Mouse (Mus musculus) heart, embryonic 13.5 days (tissue): Measurements from ENCODE around the gene Gm10337. TPM values are rescaled to one million over a fixed set of nuclear protein-coding genes. Genes with fewer than 3 reads are reported as not detected.

Experiments used
- ATAC-seq: fragments of 200-750 bp; cut with Nextera tagmentation; 2 replicates; pipeline ENCODE4 v1.8.0; 2017; ENCODE audit warnings: moderate TSS enrichment; ENCODE audit not compliant: insufficient number of reproducible peaks, low FRiP score, low TSS enrichment; ENCODE audit errors: extremely low read depth
- H3K27ac ChIP-seq: fragments of 300-500 bp; sonication (generic); replicated peaks from 2 replicates; pipeline ENCODE4 v1.5.1; 2015; ENCODE audit warnings: moderate library complexity, mild to moderate bottlenecking, inconsistent platforms
- H3K27me3 ChIP-seq: fragments of 300-500 bp; sonication (generic); replicated peaks from 2 replicates; pipeline ENCODE4 v1.6.1; 2015; ENCODE audit warnings: mild to moderate bottlenecking, inconsistent platforms
- H3K36me3 ChIP-seq: fragments of 300-500 bp; sonication (generic); 2 replicates; pipeline ENCODE4 v1.6.1; 2015; ENCODE audit warnings: mild to moderate bottlenecking, inconsistent platforms
- H3K4me1 ChIP-seq: fragments of 300-500 bp; sonication (generic); 2 replicates; pipeline ENCODE4 v1.6.1; 2015; ENCODE audit warnings: inconsistent platforms
- H3K4me2 ChIP-seq: fragments of 300-500 bp; sonication (generic); 2 replicates; pipeline ENCODE4 v1.6.1; 2015; ENCODE audit warnings: inconsistent platforms, mild to moderate bottlenecking, moderate library complexity
- H3K4me3 ChIP-seq: fragments of 300-500 bp; sonication (generic); 2 replicates; pipeline ENCODE4 v1.5.1; 2015; ENCODE audit warnings: moderate library complexity, mild to moderate bottlenecking, inconsistent platforms
- H3K9ac ChIP-seq: fragments of 300-500 bp; sonication (generic); 2 replicates; pipeline ENCODE4 v1.6.1; 2015; ENCODE audit warnings: inconsistent platforms, mild to moderate bottlenecking, moderate library complexity
- H3K9me3 ChIP-seq: fragments of 300-500 bp; sonication (generic); 2 replicates; pipeline ENCODE4 v1.6.1; 2016; ENCODE audit warnings: inconsistent platforms
- WGBS: fragments of 180-500 bp; shearing (Covaris S2); methylation state at CpG from one replicate; pipeline ENCODE4 v1.1.7; 2015; ENCODE audit warnings: mixed read lengths; 5-methylcytosine and 5-hydroxymethylcytosine counted together
- polyA plus RNA-seq: library from polyadenylated mRNA; unstranded; fragments of >200 nt; fragmentation: Nextera tagmentation; extraction: Ambion mirVana; gene quantifications from 2 replicates; pipeline ENCODE4 v1.2.1, GENCODE M21; 2015

Gm10337 gene
- polyA plus RNA-seq, 1 experiment from 2014 or later, result 4.2 TPM

GRCm38 (mm10) chr15:102510110-102510509, 6.6 kb downstream of the Gm10337 start:
- Histone ChIP-seq H3K9ac (peak overlapping the region; percentile 82), H3K4me1 (peaks cover 47% of the 10 kb centered on the region), H3K36me3 (peaks cover 9% of the 10 kb centered on the region), H3K27ac (peak overlapping the region; percentile 79), H3K4me3 (peak overlapping the region; percentile 62), H3K27me3 (no peaks in the 10 kb centered on the region), H3K4me2 (peak overlapping the region; percentile 79), H3K9me3 (no peaks in the 10 kb centered on the region)
- ATAC-seq, result no peak
- 5% methylated on average over 9 of the region's 9 CpGs for WGBS

DNA sequence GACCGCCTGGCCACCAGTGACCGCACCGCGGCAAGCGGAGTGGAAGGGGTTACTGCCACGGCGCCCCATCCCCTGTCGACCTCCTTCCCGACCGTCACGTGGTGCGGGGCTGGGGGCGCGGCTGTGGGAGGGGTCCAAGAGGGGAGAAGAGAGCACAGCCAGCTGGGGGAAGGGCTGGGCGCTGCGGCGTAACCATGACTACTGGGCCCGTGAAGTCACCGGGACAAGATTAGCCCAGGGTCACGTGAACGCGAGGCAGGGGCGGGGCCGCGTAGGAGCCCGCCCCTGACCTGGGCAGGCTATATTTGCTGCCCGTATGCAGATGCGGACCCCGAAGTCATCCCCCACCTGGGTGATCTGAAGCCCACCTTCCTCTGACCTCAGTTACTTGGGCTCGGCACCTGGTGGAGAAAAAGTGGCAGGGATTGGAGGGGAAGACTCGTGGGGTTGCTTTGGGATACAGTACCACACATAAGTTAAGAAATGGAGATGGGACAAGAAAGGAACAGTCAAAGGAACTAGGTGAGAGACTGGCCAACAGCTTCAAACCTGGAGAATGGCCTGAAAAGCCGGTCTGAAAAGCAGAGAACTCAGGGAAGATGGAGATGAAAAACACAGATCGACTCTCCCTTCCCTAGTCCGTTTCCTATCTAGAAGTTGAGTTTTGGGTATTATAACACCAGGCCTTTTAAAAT, 7.2 kb downstream of the Gm10337 start:
- peak overlapping the region; percentile 82 for H3K9ac ChIP-seq
- H3K27ac ChIP-seq, result peak overlapping the region; percentile 79
- ATAC-seq, result peak; percentile 95
- H3K4me1 ChIP-seq, result peaks cover 47% of the 10 kb centered on the region
- H3K36me3 ChIP-seq, result peaks cover 6% of the 10 kb centered on the region; the same call in 1 of the 2 replicates
- 3% methylated on average over 34 of the region's 34 CpGs for WGBS
- H3K9me3 ChIP-seq, result no peaks in the 10 kb centered on the region
- peak overlapping the region; percentile 79 for H3K4me2 ChIP-seq
- no peaks in the 10 kb centered on the region for H3K27me3 ChIP-seq
- peak overlapping the region; percentile 62 for H3K4me3 ChIP-seq

GRCm38 (mm10) chr15:102511285-102511833, 7.8 kb downstream of the Gm10337 start:
- H3K27ac ChIP-seq, result peak overlapping the region; percentile 79
- peak overlapping the region; percentile 79 for H3K4me2 ChIP-seq
- peak overlapping the region; percentile 82 for H3K9ac ChIP-seq
- peak overlapping the region; percentile 62 for H3K4me3 ChIP-seq
- 17% methylated on average over 6 of the region's 6 CpGs for WGBS
- no peak for ATAC-seq
- no peaks in the 10 kb centered on the region for H3K27me3 ChIP-seq
- H3K9me3 ChIP-seq, result no peaks in the 10 kb centered on the region
- peaks cover 6% of the 10 kb centered on the region; the same call in 1 of the 2 replicates for H3K36me3 ChIP-seq
- H3K4me1 ChIP-seq, result peaks cover 47% of the 10 kb centered on the region

DNA sequence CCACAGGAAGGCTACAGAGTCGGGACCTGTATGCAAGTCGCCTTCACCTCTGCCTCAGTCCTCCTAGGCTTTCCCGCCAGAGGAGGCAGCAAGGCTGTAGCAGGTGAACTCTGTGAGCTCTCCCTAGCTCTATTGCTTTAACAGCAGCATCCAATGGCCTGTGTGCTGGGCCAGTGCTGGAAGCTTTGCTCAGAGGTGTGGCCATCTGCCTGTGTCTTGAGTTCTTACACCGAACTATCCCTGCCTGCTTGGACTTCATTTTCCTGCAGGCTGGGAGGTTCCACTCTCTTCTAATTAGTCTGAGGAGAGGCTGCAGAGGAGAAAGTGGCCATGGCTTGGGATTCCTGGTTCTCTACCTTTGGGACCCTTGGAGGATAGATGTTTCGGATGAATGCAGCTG, 8.5 kb downstream of the Gm10337 start:
- 41% methylated on average over 5 of the region's 5 CpGs for WGBS
- no peak overlapping the region for H3K27ac ChIP-seq
- H3K9me3 ChIP-seq, result no peaks in the 10 kb centered on the region
- no peak for ATAC-seq
- no peak overlapping the region for H3K4me3 ChIP-seq
- H3K4me2 ChIP-seq, result 0 out of 2 replicates have a peak overlapping the region, but pooled peaks have one; percentile 79
- H3K27me3 ChIP-seq, result no peaks in the 10 kb centered on the region
- H3K9ac ChIP-seq, result peak overlapping the region; percentile 82
- peaks cover 6% of the 10 kb centered on the region; the same call in 1 of the 2 replicates for H3K36me3 ChIP-seq
- peaks cover 48% of the 10 kb centered on the region for H3K4me1 ChIP-seq

GRCm38 (mm10) chr15:102512471-102512870, 8.9 kb downstream of the Gm10337 start:
- Histone ChIP-seq H3K4me1 (peaks cover 48% of the 10 kb centered on the region), H3K9me3 (no peaks in the 10 kb centered on the region), H3K4me3 (no peak overlapping the region), H3K36me3 (peaks cover 3% of the 10 kb centered on the region; the same call in 1 of the 2 replicates), H3K27me3 (no peaks in the 10 kb centered on the region), H3K9ac (no peak overlapping the region; the same call in 1 of the 2 replicates), H3K27ac (no peak overlapping the region), H3K4me2 (no peak overlapping the region)
- no peak for ATAC-seq

DNA sequence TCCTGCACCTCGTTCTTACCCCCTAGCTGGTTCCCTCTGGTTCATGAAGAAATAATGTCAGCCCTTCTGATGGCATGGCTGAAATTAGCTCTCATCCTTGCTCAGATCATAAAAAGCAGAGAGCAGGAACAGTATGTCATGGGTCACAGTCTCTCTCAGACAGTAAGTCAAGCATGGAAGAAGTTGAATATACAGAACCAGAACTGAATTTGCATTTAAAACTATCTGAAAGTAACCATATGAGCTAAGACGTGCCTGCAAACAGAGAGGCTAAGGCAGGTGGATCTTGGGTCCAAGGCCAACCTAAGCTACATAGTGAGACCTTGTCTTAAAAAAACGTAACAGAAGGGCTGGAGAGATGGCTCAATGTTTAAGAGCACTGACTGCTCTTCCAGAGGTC, 9.5 kb downstream of the Gm10337 start:
- 76% methylated on average over 3 of the region's 3 CpGs for WGBS
- Histone ChIP-seq H3K4me2 (no peak overlapping the region), H3K27ac (no peak overlapping the region), H3K36me3 (no peaks in the 10 kb centered on the region), H3K4me1 (peaks cover 48% of the 10 kb centered on the region), H3K4me3 (no peak overlapping the region), H3K9ac (peak overlapping the region; percentile 28; the same call in 1 of the 2 replicates), H3K27me3 (no peaks in the 10 kb centered on the region), H3K9me3 (no peaks in the 10 kb centered on the region)
- ATAC-seq, result no peak

DNA sequence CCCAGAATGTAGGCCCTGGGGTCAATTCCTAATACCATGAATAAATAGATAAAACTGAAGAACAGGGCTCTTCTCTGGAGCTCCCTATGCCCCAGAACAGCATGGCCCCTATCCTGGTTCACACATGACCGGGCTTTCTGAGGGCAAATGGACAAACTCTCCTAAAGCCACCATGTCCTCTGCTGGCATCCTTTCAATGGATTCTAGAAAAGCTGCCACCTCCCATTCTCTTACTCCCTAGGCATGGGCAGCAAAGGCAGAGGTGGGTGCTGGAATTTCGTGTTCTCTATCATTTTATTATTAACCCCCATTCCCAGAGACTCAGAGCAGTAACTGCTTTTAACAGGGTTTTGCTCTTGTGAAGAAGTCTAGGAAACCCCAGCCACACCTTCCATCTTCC, 11.7 kb downstream of the Gm10337 start:
- no peak overlapping the region; the same call in 1 of the 2 replicates for H3K9ac ChIP-seq
- 84% methylated on average over 2 of the region's 2 CpGs for WGBS
- H3K4me2 ChIP-seq, result peak overlapping the region; percentile 93; the same call in 1 of the 2 replicates
- H3K9me3 ChIP-seq, result no peaks in the 10 kb centered on the region
- no peaks in the 10 kb centered on the region for H3K27me3 ChIP-seq
- peaks cover 48% of the 10 kb centered on the region for H3K4me1 ChIP-seq
- H3K36me3 ChIP-seq, result no peaks in the 10 kb centered on the region
- no peak overlapping the region for H3K4me3 ChIP-seq
- ATAC-seq, result no peak
- H3K27ac ChIP-seq, result no peak overlapping the region

- H3K4me3 ChIP-seq, result peak overlapping the region; percentile 79
- peak overlapping the region; percentile 91; the same call in 1 of the 2 replicates for H3K27ac ChIP-seq
- peak overlapping the region; percentile 93 for H3K4me2 ChIP-seq
- ATAC-seq, result no peak
- H3K9ac ChIP-seq, result peak overlapping the region; percentile 80
- H3K9me3 ChIP-seq, result no peaks in the 10 kb centered on the region
- 50% methylated on average over 4 of the region's 4 CpGs for WGBS
- H3K36me3 ChIP-seq, result peaks cover 4% of the 10 kb centered on the region; the same call in 1 of the 2 replicates
- peaks cover 53% of the 10 kb centered on the region for H3K4me1 ChIP-seq
- H3K27me3 ChIP-seq, result no peaks in the 10 kb centered on the region
Observed at GRCm38 (mm10) chr15:102515791-102516190, 12.3 kb downstream of the Gm10337 start.

GRCm38 (mm10) chr15:102516293-102516692, 12.8 kb downstream of the Gm10337 start:
- no peaks in the 10 kb centered on the region for H3K9me3 ChIP-seq
- no peaks in the 10 kb centered on the region for H3K27me3 ChIP-seq
- H3K4me1 ChIP-seq, result peaks cover 51% of the 10 kb centered on the region
- H3K4me2 ChIP-seq, result peak overlapping the region; percentile 93
- H3K9ac ChIP-seq, result peak overlapping the region; percentile 80
- ATAC-seq, result no peak
- peak overlapping the region; percentile 79 for H3K4me3 ChIP-seq
- H3K27ac ChIP-seq, result peak overlapping the region; percentile 91
- WGBS, result 1% methylated on average over 12 of the region's 12 CpGs
- peaks cover 9% of the 10 kb centered on the region for H3K36me3 ChIP-seq

GRCm38 (mm10) chr15:102516728-102517404, 13.3 kb downstream of the Gm10337 start, which contains the start of gene Map3k12:
Gene Map3k12, minus strand, starts transcription at chr15:102517064.
- Histone ChIP-seq H3K9ac (peak within 1 kb of the TSS; percentile 80), H3K27ac (peak within 1 kb of the TSS; percentile 97), H3K27me3 (no peaks in the 10 kb centered on the region), H3K4me3 (peak within 1 kb of the TSS; percentile 79), H3K36me3 (peaks cover 14% of the 10 kb centered on the region), H3K4me2 (peak within 1 kb of the TSS; percentile 93), H3K4me1 (peaks cover 46% of the 10 kb centered on the region), H3K9me3 (no peaks in the 10 kb centered on the region)
- WGBS, result under 1% methylated on average over 42 of the region's 43 CpGs
- ATAC-seq, result no peak

DNA sequence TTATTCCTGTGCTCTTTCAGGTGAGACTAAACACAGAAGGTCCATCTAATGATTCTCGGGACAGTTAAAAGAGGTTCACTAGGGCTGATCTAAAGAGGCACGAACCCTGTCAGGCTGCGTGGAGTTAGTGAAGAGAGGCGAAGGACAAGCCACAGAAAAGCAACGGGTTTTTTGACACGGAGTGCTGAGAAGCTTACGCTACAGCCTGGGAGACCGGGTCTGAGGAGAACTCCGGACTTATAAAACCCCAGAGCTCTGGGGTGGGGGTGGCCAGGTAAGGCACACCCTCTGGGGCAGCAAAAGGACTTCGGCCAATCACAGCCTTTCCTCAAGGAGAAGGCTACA, 14.1 kb downstream of the Gm10337 start:
- WGBS, result under 1% methylated on average over 10 of the region's 10 CpGs
- no peak for ATAC-seq
- H3K4me2 ChIP-seq, result peak overlapping the region; percentile 93

More for the DNA sequence above, 14.1 kb downstream of the Gm10337 start:
- peak overlapping the region; percentile 80 for H3K9ac ChIP-seq
- H3K27me3 ChIP-seq, result no peaks in the 10 kb centered on the region
- H3K4me1 ChIP-seq, result peaks cover 38% of the 10 kb centered on the region
- H3K9me3 ChIP-seq, result no peaks in the 10 kb centered on the region
- H3K27ac ChIP-seq, result peak overlapping the region; percentile 91
- H3K36me3 ChIP-seq, result peaks cover 22% of the 10 kb centered on the region
- H3K4me3 ChIP-seq, result peak overlapping the region; percentile 79
